Mouse (Mus musculus): ENCODE data around the gene Col5a1.

- TF ChIP-seq CTCF (conservative IDR thresholded peaks at IDR 0.05; ENCODE audit: low read length) (no peak), POU5F1 (IDR thresholded peaks at IDR 0.05; ENCODE audit: borderline replicate concordance, low read length) (no peak), NANOG (IDR thresholded peaks at IDR 0.05; ENCODE audit: borderline replicate concordance, low read length) (no peak)
These were observed 39.2 kb upstream of the Col5a1 start for GRCm38 (mm10) chr2:27847001-27847400.
